Mouse (Mus musculus) bone marrow, adult 2 months (tissue): ENCODE results near the gene Gm4450.
"Not testable (repeated sequence)": the region's sequence is repeated elsewhere in the genome, so short reads cannot be mapped to it uniquely, and the experiment has no call there.

Source experiments
- CTCF ChIP-seq: fragments of 200-500 bp; IDR thresholded peaks from 2 replicates; pipeline ENCODE4 v1.5.1; 2011; ENCODE audit warnings: low read length, control low read depth; ENCODE audit not compliant: control insufficient read depth, insufficient read depth
- POLR2A ChIP-seq: fragments of 200-500 bp; IDR thresholded peaks from 2 replicates; pipeline ENCODE4 v1.6.1; 2011; ENCODE audit warnings: low read depth, mild to moderate bottlenecking, control low read depth, low read length, borderline replicate concordance; ENCODE audit not compliant: control insufficient read depth

DNA sequence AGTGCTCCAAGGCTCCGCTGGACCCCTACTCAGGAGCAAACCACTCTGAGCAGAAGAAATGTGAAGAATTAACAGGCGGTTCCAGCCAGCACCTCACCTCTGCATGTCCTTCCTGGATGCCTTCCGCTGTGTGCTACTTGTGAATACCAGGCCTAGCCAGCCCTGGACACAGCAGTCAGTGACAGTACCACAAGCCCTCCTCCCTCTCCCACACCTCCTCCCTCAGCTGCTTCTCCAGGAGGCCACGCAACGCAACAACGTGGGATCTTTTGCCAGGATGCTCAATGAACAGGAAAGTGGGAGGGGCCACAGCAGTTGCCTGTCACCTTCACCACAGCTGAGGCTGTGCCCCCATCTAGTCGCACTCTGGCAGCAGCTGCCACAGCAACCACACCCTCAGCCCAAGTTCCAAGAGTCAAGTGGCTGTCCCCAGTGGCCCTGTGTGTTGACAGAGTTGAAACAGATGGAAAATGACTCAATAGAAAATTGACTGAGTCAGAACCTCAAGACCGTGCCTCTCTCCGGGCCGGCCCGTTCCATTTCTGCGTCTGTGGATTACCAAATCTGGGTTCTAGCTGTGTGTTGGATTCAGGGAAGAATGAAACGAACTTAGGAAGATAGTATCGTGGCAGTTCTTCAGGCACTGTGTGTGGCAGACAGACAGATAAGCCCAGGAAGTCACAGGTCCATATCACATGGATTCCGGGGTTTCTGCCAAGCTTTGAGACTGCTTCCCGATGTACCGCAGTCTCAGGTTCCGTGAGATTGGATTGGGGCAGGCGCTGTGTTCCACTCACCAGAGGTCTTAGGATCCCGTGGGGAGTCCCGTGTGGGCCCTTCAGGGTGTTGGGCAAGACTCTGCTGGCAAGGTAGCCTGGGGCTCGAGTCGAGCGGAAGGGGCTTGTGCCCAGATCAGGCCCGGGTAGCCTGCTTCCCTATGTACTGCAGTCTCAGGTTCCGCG, 46.0 kb downstream of the Gm4450 start:
- TF ChIP-seq CTCF, POLR2A: not testable (repeated sequence)
